Mouse (Mus musculus): Measurements from ENCODE around the gene Arhgap10. TPM values are rescaled to one million over a fixed set of nuclear protein-coding genes. Genes with fewer than 3 reads are reported as not detected.

The Arhgap10 gene
- total RNA-seq (2023): 1 to 10 TPM; 4.4 to 6.7 TPM

GRCm38 (mm10) chr8:77517301-77518200 is at the start of gene Arhgap10:
Gene Arhgap10, minus strand, starts transcription at chr8:77517953.

GRCm38 (mm10) chr8:77549121-77549706 is 31.5 kb upstream of the Arhgap10 start, which contains the start of gene Prmt9:
Gene Prmt9, plus strand, starts transcription at chr8:77549397.

Other genes with a start within 250 kb of the Arhgap10 start
- gene Prmt9, start 31.4 kb upstream of the Arhgap10 start, total RNA-seq (2023): 10 to 100 TPM; 23.7 to 24.7 TPM
- 10 to 100 TPM; 20.0 to 29.1 TPM for gene Tmem184c, start 92.7 kb upstream of the Arhgap10 start, total RNA-seq (2023)
- not detected for gene Ednra, start 206.5 kb upstream of the Arhgap10 start, total RNA-seq (2023)